Mouse (Mus musculus): ENCODE results near the gene Pik3r2. TPM values are rescaled to one million over a fixed set of nuclear protein-coding genes. Genes with fewer than 3 reads are reported as not detected.

The Pik3r2 gene
- total and polyA plus RNA-seq, 2 experiments from 2014 or later, result 32.5 to 36.6 TPM

DNA sequence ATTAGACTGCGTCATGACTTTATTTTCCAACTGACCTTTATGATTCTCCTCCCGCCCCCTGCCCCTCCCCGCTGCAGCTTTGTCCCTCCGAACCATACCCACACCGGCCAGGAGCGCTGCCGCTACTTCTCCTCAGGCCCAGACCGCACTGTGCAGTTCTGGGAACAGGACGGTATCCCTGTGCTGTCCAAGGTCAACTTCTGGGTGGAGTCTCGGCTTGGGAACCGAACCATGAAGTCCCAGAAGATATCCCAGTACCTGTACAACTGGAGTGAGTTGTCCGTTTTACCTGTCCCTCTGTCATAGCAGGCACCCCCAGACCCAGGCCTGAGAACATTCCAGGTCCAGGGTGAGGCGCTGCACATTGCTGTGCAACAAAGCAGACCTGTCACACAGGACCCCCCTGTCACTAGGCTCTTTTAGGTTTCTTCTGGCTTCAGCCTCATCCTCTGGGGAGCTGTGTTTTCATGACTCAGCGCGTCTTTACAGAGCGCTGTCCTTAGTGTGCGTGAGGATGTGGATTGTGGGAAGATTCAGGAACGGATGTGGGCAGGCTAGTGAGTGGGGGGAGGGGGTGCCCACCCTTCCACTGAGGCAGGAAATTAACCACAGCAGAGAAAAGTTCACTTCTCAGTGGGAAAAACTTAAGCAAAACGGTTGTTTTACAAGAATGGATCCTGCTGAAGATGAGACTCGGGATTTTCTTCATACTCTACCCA is 34.6 kb upstream of the Pik3r2 start:
- no peak for TF ChIP-seq CTCF (IDR thresholded peaks at IDR 0.05; ENCODE audit: low read depth)
- TF ChIP-seq EP300 (IDR thresholded peaks at IDR 0.05; ENCODE audit: low read depth), result no peak
- Histone ChIP-seq H3K9ac (replicated peaks; ENCODE audit: low read depth, low read length) (no peak overlapping the region), H3K27me3 (ENCODE audit: control insufficient read depth, insufficient read depth, low read length) (peaks cover 7% of the 10 kb centered on the region; the same call in 1 of the 2 replicates), H3K4me1 (ENCODE audit: control insufficient read depth, insufficient read depth) (no peaks in the 10 kb centered on the region), H3K27ac (ENCODE audit: low read depth) (no peak overlapping the region), H3K36me3 (replicated peaks; ENCODE audit: control insufficient read depth, insufficient read depth, low read length) (no peaks in the 10 kb centered on the region), H3K4me2 (ENCODE audit: low read depth, low read length) (no peak overlapping the region), H3K4me3 (ENCODE audit: low read depth, low read length) (no peak overlapping the region), H3K9me3 (replicated peaks; ENCODE audit: control insufficient read depth, low read length) (no peaks in the 10 kb centered on the region)
- WGBS, result 62% methylated on average over 20 of the region's 20 CpGs
- ATAC-seq (ENCODE audit: insufficient read depth, low read depth) (no peak), DNase-seq (ENCODE audit: low spot score) (no peak)

DNA sequence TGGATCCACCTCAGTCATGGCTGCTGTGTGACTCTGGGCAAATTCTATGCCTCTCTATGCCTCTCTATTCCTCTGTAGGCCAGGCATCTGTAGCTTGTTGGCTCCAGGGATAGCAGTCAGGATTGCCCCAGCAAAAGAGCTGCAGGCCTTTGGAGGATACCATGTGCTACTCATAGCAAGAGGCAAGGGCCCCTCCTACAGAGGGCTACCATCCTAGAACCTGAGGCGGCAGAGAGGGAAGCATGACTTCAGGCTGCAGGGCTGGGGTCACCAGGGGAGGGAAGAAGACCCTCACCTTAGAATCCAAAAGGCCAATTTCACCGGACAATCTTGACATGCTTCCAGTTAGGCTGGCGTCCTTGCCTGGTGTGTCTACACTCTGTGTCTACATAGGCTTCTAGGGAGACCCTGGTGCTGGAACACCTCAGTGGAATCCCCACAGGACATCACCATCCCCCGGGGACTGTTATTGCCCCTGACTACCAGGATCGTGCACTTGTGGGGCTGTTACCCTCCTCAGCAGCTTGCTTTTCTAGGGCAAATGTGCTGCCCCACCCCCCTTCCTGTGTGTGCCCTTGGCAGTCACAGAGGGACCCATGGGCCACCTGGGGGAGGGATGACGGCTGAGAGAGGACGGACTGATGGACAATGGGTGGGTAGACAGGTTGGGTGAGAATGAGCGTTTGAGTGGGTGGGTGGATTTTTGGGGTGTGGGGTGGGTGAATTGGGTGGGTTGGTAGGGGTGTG is 32.6 kb upstream of the Pik3r2 start:
- no peaks in the 10 kb centered on the region for H3K36me3 ChIP-seq (replicated peaks; ENCODE audit: control insufficient read depth, insufficient read depth, low read length)
- H3K4me2 ChIP-seq (ENCODE audit: low read depth, low read length), result peak overlapping the region; percentile 16; the same call in 1 of the 2 replicates
- H3K4me3 ChIP-seq (ENCODE audit: low read depth, low read length), result no peak overlapping the region; the same call in 1 of the 2 replicates
- no peak for DNase-seq (ENCODE audit: low spot score)
- no peak overlapping the region for H3K27ac ChIP-seq (ENCODE audit: low read depth)
- TF ChIP-seq EP300 (IDR thresholded peaks at IDR 0.05; ENCODE audit: low read depth) (no peak), CTCF (IDR thresholded peaks at IDR 0.05; ENCODE audit: low read depth) (no peak)
- peaks cover 10% of the 10 kb centered on the region; the same call in 1 of the 2 replicates for H3K27me3 ChIP-seq (ENCODE audit: control insufficient read depth, insufficient read depth, low read length)
- H3K9ac ChIP-seq (replicated peaks; ENCODE audit: low read depth, low read length), result no peak overlapping the region
- 75% methylated on average over 8 of the region's 8 CpGs for WGBS
- peaks cover 5% of the 10 kb centered on the region; the same call in 1 of the 2 replicates for H3K4me1 ChIP-seq (ENCODE audit: control insufficient read depth, insufficient read depth)
- no peak for ATAC-seq (ENCODE audit: insufficient read depth, low read depth)
- H3K9me3 ChIP-seq (replicated peaks; ENCODE audit: control insufficient read depth, low read length), result no peaks in the 10 kb centered on the region

DNA sequence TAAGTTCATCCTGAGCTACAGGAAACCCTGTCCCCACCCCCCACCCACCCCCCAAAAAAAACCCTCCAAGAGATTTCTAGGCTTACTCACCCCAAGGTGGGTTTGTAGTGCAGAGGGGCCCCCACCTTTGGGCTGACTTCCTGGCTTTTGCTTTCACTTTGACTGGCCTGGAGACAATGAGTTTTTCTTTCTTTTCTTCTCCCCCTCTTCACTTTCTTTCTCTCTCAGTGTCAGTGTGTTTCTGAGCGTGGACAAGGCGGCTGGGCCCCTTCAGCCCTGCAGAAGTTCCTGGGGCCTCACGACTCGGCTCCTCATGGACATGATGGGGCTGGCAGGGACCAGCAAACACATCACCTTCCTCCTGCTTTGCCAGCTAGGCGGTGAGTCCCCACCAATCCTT is 31.7 kb upstream of the Pik3r2 start, which contains the start of gene Il12rb1:
TSS of gene Il12rb1 (plus strand) at position 211 of the 400 bp plus-strand sequence.
- H3K27me3 ChIP-seq (ENCODE audit: control insufficient read depth, insufficient read depth, low read length), result peaks cover 18% of the 10 kb centered on the region
- H3K4me3 ChIP-seq (ENCODE audit: low read depth, low read length), result no peak within 1 kb of the TSS; the same call in 1 of the 2 replicates
- WGBS, result 70% methylated on average over 5 of the region's 5 CpGs
- DNase-seq (ENCODE audit: low spot score) (no peak), ATAC-seq (ENCODE audit: insufficient read depth, low read depth) (no peak)
- H3K4me2 ChIP-seq (ENCODE audit: low read depth, low read length), result peak within 1 kb of the TSS; percentile 16; the same call in 1 of the 2 replicates
- no peaks in the 10 kb centered on the region for H3K36me3 ChIP-seq (replicated peaks; ENCODE audit: control insufficient read depth, insufficient read depth, low read length)
- peaks cover 10% of the 10 kb centered on the region for H3K4me1 ChIP-seq (ENCODE audit: control insufficient read depth, insufficient read depth)
- no peak within 1 kb of the TSS for H3K9ac ChIP-seq (replicated peaks; ENCODE audit: low read depth, low read length)
- TF ChIP-seq CTCF (IDR thresholded peaks at IDR 0.05; ENCODE audit: low read depth) (no peak), EP300 (IDR thresholded peaks at IDR 0.05; ENCODE audit: low read depth) (no peak)
- H3K9me3 ChIP-seq (replicated peaks; ENCODE audit: control insufficient read depth, low read length), result no peaks in the 10 kb centered on the region
- H3K27ac ChIP-seq (ENCODE audit: low read depth), result no peak within 1 kb of the TSS; the same call in 1 of the 2 replicates

DNA sequence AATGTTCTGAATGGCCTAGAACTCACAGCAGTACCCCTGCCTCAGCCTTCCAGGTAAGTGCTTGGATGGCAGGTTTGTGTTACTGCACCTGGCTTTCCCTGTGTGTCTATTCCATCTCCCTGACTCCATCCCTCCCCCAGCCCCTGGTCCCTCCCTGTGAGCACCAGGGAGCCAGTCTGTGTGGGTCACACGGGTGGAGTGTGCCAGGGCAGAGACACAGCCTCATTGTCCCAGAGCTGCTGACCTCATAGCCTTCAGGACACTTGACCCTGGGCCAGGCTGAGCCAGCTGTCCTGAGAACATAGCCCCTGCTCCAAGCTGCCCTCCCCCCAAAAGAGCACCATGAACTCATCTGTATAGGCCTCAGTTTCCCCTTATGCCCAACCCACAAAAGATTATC is 30.8 kb upstream of the Pik3r2 start:
- no peak for ATAC-seq (ENCODE audit: insufficient read depth, low read depth)
- Histone ChIP-seq H3K9ac (replicated peaks; ENCODE audit: low read depth, low read length) (no peak overlapping the region), H3K4me1 (ENCODE audit: control insufficient read depth, insufficient read depth) (peaks cover 10% of the 10 kb centered on the region), H3K36me3 (replicated peaks; ENCODE audit: control insufficient read depth, insufficient read depth, low read length) (no peaks in the 10 kb centered on the region), H3K27ac (ENCODE audit: low read depth) (no peak overlapping the region), H3K27me3 (ENCODE audit: control insufficient read depth, insufficient read depth, low read length) (peaks cover 25% of the 10 kb centered on the region), H3K4me2 (ENCODE audit: low read depth, low read length) (no peak overlapping the region), H3K9me3 (replicated peaks; ENCODE audit: control insufficient read depth, low read length) (no peaks in the 10 kb centered on the region), H3K4me3 (ENCODE audit: low read depth, low read length) (no peak overlapping the region)
- TF ChIP-seq CTCF (IDR thresholded peaks at IDR 0.05; ENCODE audit: low read depth), result no peak
- TF ChIP-seq EP300 (IDR thresholded peaks at IDR 0.05; ENCODE audit: low read depth), result no peak
- WGBS, result 40% methylated on average over 1 of the region's 1 CpGs
- no peak for DNase-seq (ENCODE audit: low spot score)

DNA sequence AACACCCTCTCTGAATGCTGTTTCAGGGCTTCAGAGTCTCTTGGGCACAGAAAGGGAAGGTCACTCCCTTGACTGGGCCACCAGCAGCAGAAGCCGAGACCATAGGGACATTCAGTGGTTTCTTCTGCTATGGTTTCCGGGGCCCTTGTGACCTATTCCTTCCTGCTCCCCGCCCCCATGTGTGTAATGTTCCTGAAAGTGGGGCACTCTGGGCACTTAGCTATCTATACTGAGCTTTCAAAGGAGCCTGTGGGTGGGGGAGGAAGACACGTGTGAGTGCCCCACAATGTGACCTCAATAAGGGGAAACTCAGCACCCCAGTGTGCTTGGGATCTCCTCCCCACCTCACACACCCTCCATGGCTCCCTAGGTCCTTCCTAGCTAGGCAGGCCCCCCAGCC is 30.0 kb upstream of the Pik3r2 start:
- Histone ChIP-seq H3K9me3 (replicated peaks; ENCODE audit: control insufficient read depth, low read length) (no peaks in the 10 kb centered on the region), H3K9ac (replicated peaks; ENCODE audit: low read depth, low read length) (no peak overlapping the region), H3K36me3 (replicated peaks; ENCODE audit: control insufficient read depth, insufficient read depth, low read length) (no peaks in the 10 kb centered on the region), H3K4me3 (ENCODE audit: low read depth, low read length) (no peak overlapping the region), H3K27me3 (ENCODE audit: control insufficient read depth, insufficient read depth, low read length) (peaks cover 29% of the 10 kb centered on the region), H3K27ac (ENCODE audit: low read depth) (no peak overlapping the region; the same call in 1 of the 2 replicates), H3K4me1 (ENCODE audit: control insufficient read depth, insufficient read depth) (peaks cover 10% of the 10 kb centered on the region), H3K4me2 (ENCODE audit: low read depth, low read length) (no peak overlapping the region)
- ATAC-seq (ENCODE audit: insufficient read depth, low read depth) (no peak), DNase-seq (ENCODE audit: low spot score) (no peak)
- 51% methylated on average over 4 of the region's 4 CpGs for WGBS
- TF ChIP-seq CTCF (IDR thresholded peaks at IDR 0.05; ENCODE audit: low read depth), result no peak
- no peak for TF ChIP-seq EP300 (IDR thresholded peaks at IDR 0.05; ENCODE audit: low read depth)

Data from heart, postnatal 0 days (tissue).